Mouse (Mus musculus) bone marrow, adult 2 months (tissue): ENCODE data around the gene Hist1h1d. TPM values are rescaled to one million over a fixed set of nuclear protein-coding genes. Genes with fewer than 3 reads are reported as not detected.

ENCODE experiments used
- H3K27ac ChIP-seq: fragments of 200-500 bp; 2 replicates; pipeline ENCODE4 v1.5.1; 2012; ENCODE audit warnings: low read depth, mild to moderate bottlenecking, control low read depth, inconsistent platforms, low read length; ENCODE audit not compliant: control insufficient read depth, poor library complexity, insufficient read depth
- H3K4me1 ChIP-seq: fragments of 200-500 bp; 2 replicates; pipeline ENCODE4 v1.6.1; 2011; ENCODE audit warnings: low read length; ENCODE audit not compliant: control insufficient read depth, insufficient read depth
- H3K4me3 ChIP-seq: fragments of 200-500 bp; replicated peaks from 2 replicates; pipeline ENCODE3; 2011; ENCODE audit warnings: mild to moderate bottlenecking, low read depth, low read length, control low read depth; ENCODE audit not compliant: control insufficient read depth
- CTCF ChIP-seq: fragments of 200-500 bp; IDR thresholded peaks from 2 replicates; pipeline ENCODE4 v1.5.1; 2011; ENCODE audit warnings: low read length, control low read depth; ENCODE audit not compliant: control insufficient read depth, insufficient read depth
- POLR2A ChIP-seq: fragments of 200-500 bp; IDR thresholded peaks from 2 replicates; pipeline ENCODE4 v1.6.1; 2011; ENCODE audit warnings: low read depth, mild to moderate bottlenecking, control low read depth, low read length, borderline replicate concordance; ENCODE audit not compliant: control insufficient read depth
- WGBS: fragments of 180-500 bp; shearing (Covaris S2); methylation state at CpG from one replicate; pipeline ENCODE4 v1.1.7; 2018; 5-methylcytosine and 5-hydroxymethylcytosine counted together
- polyA plus RNA-seq: library from polyadenylated mRNA; stranded (reverse); fragments of >200 nt; gene quantifications from 2 replicates; pipeline ENCODE4 v1.2.4, GENCODE M21; 2011; ENCODE audit warnings: low replicate concordance; ENCODE audit not compliant: missing spikeins, insufficient read depth, insufficient read length

Gene Hist1h1d
- 9.7 and 12.7 TPM in 2 replicates for polyA plus RNA-seq

- no peak for TF ChIP-seq CTCF
- no peak for TF ChIP-seq POLR2A
- Histone ChIP-seq H3K4me3 (no peak within 1 kb of the TSS), H3K4me1 (no peaks in the 10 kb centered on the region), H3K27ac (peak within 1 kb of the TSS; percentile 45; the same call in 1 of the 2 replicates)
Observed at GRCm38 (mm10) chr13:23552962-23553361, at the start of gene Hist1h1d. TSS of gene Hist1h1d (plus strand) at chr13:23553262.

- TF ChIP-seq CTCF (no peak), POLR2A (no peak)
- no peaks in the 10 kb centered on the region; the same call in 1 of the 2 replicates for H3K4me1 ChIP-seq
Observed at GRCm38 (mm10) chr13:23503797-23504196, 49.3 kb upstream of the Hist1h1d start.

GRCm38 (mm10) chr13:23505662-23506345, 47.3 kb upstream of the Hist1h1d start:
- TF ChIP-seq POLR2A (no peak), CTCF (no peak)
- H3K4me1 ChIP-seq, result no peaks in the 10 kb centered on the region; the same call in 1 of the 2 replicates
- 63% methylated on average over 14 of the region's 14 CpGs for WGBS
- H3K4me3 ChIP-seq, result no peak overlapping the region
- no peak overlapping the region for H3K27ac ChIP-seq

More at GRCm38 (mm10) chr13:23503797-23504196, 49.3 kb upstream of the Hist1h1d start:
- Histone ChIP-seq H3K27ac (no peak overlapping the region), H3K4me3 (no peak overlapping the region)
- WGBS, result 9% methylated on average over 9 of the region's 9 CpGs

- WGBS, result 57% methylated on average over 13 of the region's 13 CpGs
- no peaks in the 10 kb centered on the region; the same call in 1 of the 2 replicates for H3K4me1 ChIP-seq
- no peak overlapping the region for H3K4me3 ChIP-seq
- H3K27ac ChIP-seq, result no peak overlapping the region
- TF ChIP-seq POLR2A, result no peak
- TF ChIP-seq CTCF, result no peak
Observed at GRCm38 (mm10) chr13:23506351-23506750, 46.7 kb upstream of the Hist1h1d start.

- 65% methylated on average over 14 of the region's 14 CpGs for WGBS
- no peak overlapping the region for H3K4me3 ChIP-seq
- no peaks in the 10 kb centered on the region; the same call in 1 of the 2 replicates for H3K4me1 ChIP-seq
- H3K27ac ChIP-seq, result no peak overlapping the region
- TF ChIP-seq CTCF, result no peak
Observed at GRCm38 (mm10) chr13:23506819-23507515, 46.1 kb upstream of the Hist1h1d start.

GRCm38 (mm10) chr13:23510127-23510526, 42.9 kb upstream of the Hist1h1d start:
- TF ChIP-seq POLR2A, result no peak
- TF ChIP-seq CTCF, result no peak
- 57% methylated on average over 1 of the region's 1 CpGs for WGBS
- Histone ChIP-seq H3K4me3 (no peak overlapping the region), H3K4me1 (no peaks in the 10 kb centered on the region), H3K27ac (no peak overlapping the region)

- Histone ChIP-seq H3K4me3 (no peak overlapping the region), H3K27ac (no peak overlapping the region), H3K4me1 (no peaks in the 10 kb centered on the region; the same call in 1 of the 2 replicates)
- WGBS, result 88% methylated on average over 1 of the region's 1 CpGs
- TF ChIP-seq POLR2A, result no peak
- TF ChIP-seq CTCF, result no peak
Observed at GRCm38 (mm10) chr13:23513517-23513916, 39.5 kb upstream of the Hist1h1d start.

- WGBS, result 76% methylated on average over 5 of the region's 5 CpGs
- TF ChIP-seq CTCF, result no peak
- TF ChIP-seq POLR2A, result no peak
- H3K27ac ChIP-seq, result no peak overlapping the region
- no peak overlapping the region for H3K4me3 ChIP-seq
- H3K4me1 ChIP-seq, result no peaks in the 10 kb centered on the region; the same call in 1 of the 2 replicates
Observed at GRCm38 (mm10) chr13:23515281-23515680, 37.8 kb upstream of the Hist1h1d start.
